In genomic region chr11:57404172-57404571, GRCm38 (mm10) we compare ENCODE assay signal across 10 mouse cellular contexts.
DNase-seq lines count a peak whose midpoint lies in the region.
"Had no signal": no experiment of that assay in that cellular context is flagged by ENCODE, and none has a peak within 500 bp of the region (broad histone marks: within the 10 kb centered on the region; RNA-seq: fewer than 3 reads in every experiment).

No protein-coding gene starts in this region.

- peak; percentile 39 to 56 for DNase-seq in cerebellum, postnatal 10 days
- DNase-seq in cerebellum, postnatal 25 days: no peak
- DNase-seq in layer of hippocampus, adult 11-12 months (ENCODE audit: low spot score): peak; percentile 33
- DNase-seq in layer of hippocampus, postnatal 36 days: no peak
- DNase-seq in embryo, embryonic 11 days: peak; percentile 23
- peak; percentile 35 to 51 for DNase-seq in lung, adult 18-20 months
- DNase-seq in c-Kit-positive CD71-positive TER-119-positive erythroid progenitor cells, embryonic 14.5 days (ENCODE audit: low spot score): no peak
- DNase-seq in thymus, postnatal 14 days: no peak
- DNase-seq: adrenal gland, postnatal 25 days; liver had no signal

Comparison
In these comparisons a context has a peak if more than half of its experiments do, and no peak if none do; other contexts are left out.
1. DNase-seq: peak in cerebellum, postnatal 10 days (2 of 2), layer of hippocampus, adult 11-12 months (single experiment), embryo, embryonic 11 days (single experiment) and lung, adult 18-20 months (2 of 2); none in cerebellum, postnatal 25 days (0 of 2), layer of hippocampus, postnatal 36 days (0 of 2), c-Kit-positive CD71-positive TER-119-positive erythroid progenitor cells, embryonic 14.5 days (single experiment) and thymus, postnatal 14 days (single experiment).